Mouse (Mus musculus) right cerebral cortex, postnatal 25 days (tissue): ENCODE data around the gene Gab3.
"Not testable (repeated sequence)": the region's sequence is repeated elsewhere in the genome, so short reads cannot be mapped to it uniquely, and the experiment has no call there.

Experiments
- DNase-seq: peaks from one replicate; pipeline ENCODE4 v3.0.0; 2022

The Gab3 gene

GRCm38 (mm10) chrX:75034054-75034453 is 51.2 kb downstream of the Gab3 start:
- DNase-seq: not testable (repeated sequence)

DNA sequence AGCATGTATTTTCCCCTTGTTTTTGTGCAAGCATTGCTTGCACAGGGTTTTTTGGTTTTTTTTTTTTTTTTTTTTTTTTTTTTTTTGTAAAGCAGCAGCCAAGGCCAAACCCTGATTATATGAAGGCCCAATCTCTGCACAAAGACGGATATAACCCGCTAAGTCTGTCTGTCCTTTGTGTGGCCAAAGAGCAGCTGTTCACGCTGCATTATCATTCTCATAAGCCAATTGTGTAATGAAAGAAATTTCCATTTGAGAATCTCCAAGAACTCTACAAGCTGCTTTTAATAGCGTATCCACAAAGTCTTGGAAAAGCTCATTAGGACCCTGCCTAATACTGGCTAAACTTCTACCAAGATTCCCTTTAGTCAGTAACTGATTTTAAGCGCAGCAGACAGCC is 101.5 kb downstream of the Gab3 start:
- DNase-seq: no peak

GRCm38 (mm10) chrX:74962899-74963298 is 122.4 kb downstream of the Gab3 start:
- peak; percentile 4 for DNase-seq

DNA sequence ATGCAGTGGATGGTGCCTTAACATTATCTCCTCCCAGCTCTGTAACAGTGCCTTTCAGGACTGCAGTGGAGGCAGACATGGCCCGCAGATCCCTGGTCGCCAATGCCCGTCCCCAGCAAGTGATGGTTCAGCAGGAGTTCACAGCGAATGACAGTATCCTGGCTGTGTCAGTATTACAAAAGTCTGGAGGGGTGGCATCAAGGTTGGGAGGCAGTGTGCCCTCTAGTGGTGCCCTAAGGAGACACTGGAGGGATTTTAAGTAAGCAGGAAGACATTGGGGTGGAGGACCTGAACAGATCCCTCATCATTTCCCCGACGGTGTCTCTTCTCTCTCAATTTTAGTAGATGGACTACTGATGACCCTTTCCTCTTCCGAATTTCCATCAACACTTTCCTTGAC is 126.1 kb downstream of the Gab3 start:
- DNase-seq: not testable (repeated sequence)
